Mouse (Mus musculus) intestine, postnatal 0 days (tissue): Measurements from ENCODE around the gene Atg14. TPM values are rescaled to one million over a fixed set of nuclear protein-coding genes. Genes with fewer than 3 reads are reported as not detected.
A peak's percentile ranks its signal among the peaks of the same experiment; 100 is the strongest.

Source experiments
- ATAC-seq: fragments of 200-750 bp; cut with Nextera tagmentation; 2 replicates; pipeline ENCODE4 v1.8.0; 2017; ENCODE audit warnings: mild to moderate bottlenecking, moderate TSS enrichment, moderate library complexity
- H3K27ac ChIP-seq: fragments of 300-500 bp; sonication (generic); 2 replicates; pipeline ENCODE4 v1.5.1; 2014; ENCODE audit warnings: mild to moderate bottlenecking, low read depth, low read length, moderate library complexity
- H3K27me3 ChIP-seq: fragments of 300-500 bp; sonication (generic); replicated peaks from 2 replicates; pipeline ENCODE4 v1.6.1; 2014; ENCODE audit warnings: low read length, mixed read lengths; ENCODE audit not compliant: control insufficient read depth, insufficient read depth
- H3K36me3 ChIP-seq: fragments of 300-500 bp; sonication (generic); 2 replicates; pipeline ENCODE4 v1.6.1; 2014; ENCODE audit warnings: mild to moderate bottlenecking, moderate library complexity; ENCODE audit not compliant: control insufficient read depth, insufficient read depth
- H3K4me1 ChIP-seq: fragments of 300-500 bp; sonication (generic); replicated peaks from 2 replicates; pipeline ENCODE4 v1.6.1; 2014; ENCODE audit warnings: antibody characterized with exemption, low read length, mixed read lengths; ENCODE audit not compliant: control insufficient read depth, insufficient read depth
- H3K4me2 ChIP-seq: fragments of 300-500 bp; sonication (generic); replicated peaks from 2 replicates; pipeline ENCODE4 v1.6.1; 2014; ENCODE audit warnings: low read depth, mild to moderate bottlenecking, moderate library complexity
- H3K4me3 ChIP-seq: fragments of 300-500 bp; sonication (generic); 2 replicates; pipeline ENCODE4 v1.5.1; 2014; ENCODE audit warnings: low read depth, low read length
- H3K9ac ChIP-seq: fragments of 300-500 bp; sonication (generic); 2 replicates; pipeline ENCODE4 v1.6.1; 2014; ENCODE audit warnings: mild to moderate bottlenecking, low read depth, low read length
- H3K9me3 ChIP-seq: fragments of 300-500 bp; sonication (generic); 2 replicates; pipeline ENCODE4 v1.6.1; 2016; ENCODE audit warnings: mixed run types; ENCODE audit not compliant: control insufficient read depth
- CTCF ChIP-seq: sonication (generic); IDR thresholded peaks from 2 replicates; pipeline ENCODE4 v1.5.1; 2016; ENCODE audit warnings: low read depth, mild to moderate bottlenecking, control low read depth, antibody characterized with exemption, moderate library complexity
- WGBS: fragments of 180-500 bp; shearing (Covaris S2); extraction: QIAGEN DNeasy Blood & Tissue Kit; methylation state at CpG from one replicate; pipeline ENCODE4 v1.1.7; 2014; 5-methylcytosine and 5-hydroxymethylcytosine counted together
- polyA plus RNA-seq: library from polyadenylated mRNA; unstranded; fragments of >200 nt; fragmentation: Nextera tagmentation; extraction: Ambion mirVana; gene quantifications from 2 replicates; pipeline ENCODE4 v1.2.1, GENCODE M21; 2015

Gene Atg14
- polyA plus RNA-seq, 1 experiment from 2014 or later, result 7.8 TPM

- WGBS, result 47% methylated on average over 2 of the region's 2 CpGs
- Histone ChIP-seq H3K4me2 (no peak overlapping the region), H3K9me3 (no peaks in the 10 kb centered on the region), H3K4me1 (peaks cover 10% of the 10 kb centered on the region; the same call in 1 of the 2 replicates), H3K4me3 (no peak overlapping the region), H3K36me3 (no peaks in the 10 kb centered on the region), H3K27me3 (no peaks in the 10 kb centered on the region), H3K27ac (no peak overlapping the region), H3K9ac (no peak overlapping the region)
- ATAC-seq, result peak; percentile 59
- TF ChIP-seq CTCF, result no peak
Observed at GRCm38 (mm10) chr14:47493592-47494361, 76.7 kb downstream of the Atg14 start.

Other genes starting within 250 kb of the Atg14 start
- 207 and 273 TPM in 2 replicates for gene Lgals3, start 202.9 kb downstream of the Atg14 start, polyA plus RNA-seq
- gene Dlgap5, start 152.2 kb downstream of the Atg14 start, polyA plus RNA-seq, result 5.1 and 6.3 TPM in 2 replicates
- gene Fbxo34, start 120.2 kb downstream of the Atg14 start, polyA plus RNA-seq, result 19.7 and 22.0 TPM in 2 replicates
- 33.7 and 35.5 TPM in 2 replicates for gene Ktn1, start 77.8 kb upstream of the Atg14 start, polyA plus RNA-seq